Mouse (Mus musculus): ENCODE measurements around the gene Prrt4. TPM values are rescaled to one million over a fixed set of nuclear protein-coding genes. Genes with fewer than 3 reads are reported as not detected.

Gene Prrt4
- total and polyA plus RNA-seq, 3 experiments: 2.2 to 6.1 (median 5.0) TPM

- DNase-seq: no peak
These were observed 29.4 kb downstream of the Prrt4 start for GRCm38 (mm10) chr6:29150001-29150400.

GRCm38 (mm10) chr6:29147407-29148010 is 31.9 kb downstream of the Prrt4 start:
- DNase-seq: no peak

- DNase-seq: peak; percentile 49
These were observed 32.7 kb downstream of the Prrt4 start for GRCm38 (mm10) chr6:29146641-29147040.

GRCm38 (mm10) chr6:29145456-29146307 is 33.7 kb downstream of the Prrt4 start:
- DNase-seq: no peak

- no peak for DNase-seq
These were observed 34.4 kb downstream of the Prrt4 start for GRCm38 (mm10) chr6:29144971-29145370.

GRCm38 (mm10) chr6:29143608-29144007 is 35.8 kb downstream of the Prrt4 start:
- DNase-seq: peak; percentile 53

GRCm38 (mm10) chr6:29137441-29137840 is 41.9 kb downstream of the Prrt4 start:
- DNase-seq: peak; percentile 19

- DNase-seq: no peak
These were observed 46.3 kb downstream of the Prrt4 start for GRCm38 (mm10) chr6:29133100-29133499.

- no peak for DNase-seq
These were observed 52.4 kb downstream of the Prrt4 start for GRCm38 (mm10) chr6:29126878-29127426.

- DNase-seq: no peak
These were observed 59.4 kb downstream of the Prrt4 start for GRCm38 (mm10) chr6:29119990-29120389.

Small RNA genes lying within 50 kb of the gene (microRNA-seq; reads per million reads assigned to microRNA genes)
- gene Gm24303: 0 reads per million in 2 experiments

Other genes starting within 250 kb of the Prrt4 start
- 10 to 100 TPM in 1 of 2 experiments, 1 to 10 TPM in 1; 3.5 to 17.4 TPM for gene Lep, start 119.4 kb downstream of the Prrt4 start, total RNA-seq (2021)
- gene Lep, start 119.4 kb downstream of the Prrt4 start, polyA plus RNA-seq (2012; rRNA removed): 7.7 and 11.9 TPM in 2 replicates
- gene Rbm28, start 14.6 kb downstream of the Prrt4 start, total RNA-seq (2021): 10 to 100 TPM; 25.9 to 33.6 TPM
- gene Rbm28, start 14.6 kb downstream of the Prrt4 start, polyA plus RNA-seq (2012; rRNA removed): 2.3 and 2.4 TPM in 2 replicates
- 10 to 100 TPM; 58.3 to 86.4 TPM for gene Impdh1, start 36.8 kb upstream of the Prrt4 start, total RNA-seq (2021)
- gene Impdh1, start 36.8 kb upstream of the Prrt4 start, polyA plus RNA-seq (2012; rRNA removed): 94.4 and 102 TPM in 2 replicates
- 1 to 10 TPM; 2.6 to 6.8 TPM for gene Hilpda, start 92.9 kb upstream of the Prrt4 start, total RNA-seq (2021)
- gene Hilpda, start 92.9 kb upstream of the Prrt4 start, polyA plus RNA-seq (2012; rRNA removed): 10.0 and 12.1 TPM in 2 replicates
- gene Fam71f2, start 100.0 kb upstream of the Prrt4 start, total RNA-seq (2021): under 1 TPM in 1 of 2 experiments, not detected in 1; 0.29 TPM
- 0.18 and 0.35 TPM in 2 replicates for gene Fam71f2, start 100.0 kb upstream of the Prrt4 start, polyA plus RNA-seq (2012; rRNA removed)
- gene Fam71f1, start 139.6 kb upstream of the Prrt4 start, total RNA-seq (2021): not detected
- not detected in 2 replicates for gene Fam71f1, start 139.6 kb upstream of the Prrt4 start, polyA plus RNA-seq (2012; rRNA removed)
- gene Calu, start 168.5 kb upstream of the Prrt4 start, total RNA-seq (2021): 100 to 1,000 TPM; 125 to 150 TPM
- gene Calu, start 168.5 kb upstream of the Prrt4 start, polyA plus RNA-seq (2012; rRNA removed): 14.3 and 18.5 TPM in 2 replicates
- gene Opn1sw, start 208.9 kb upstream of the Prrt4 start, total RNA-seq (2021): not detected
- gene Opn1sw, start 208.9 kb upstream of the Prrt4 start, polyA plus RNA-seq (2012; rRNA removed): not detected in 2 replicates
- gene Ccdc136, start 216.7 kb upstream of the Prrt4 start, total RNA-seq (2021): 1 to 10 TPM; 3.4 to 3.9 TPM
- 1.2 and 2.1 TPM in 2 replicates for gene Ccdc136, start 216.7 kb upstream of the Prrt4 start, polyA plus RNA-seq (2012; rRNA removed)

Data from adrenal gland, adult 2 months (tissue).